Mouse (Mus musculus) erythroblast, embryonic 14.5 days (primary cell): ENCODE results near the gene Magi1.

Source experiments
- GATA1 ChIP-seq: IDR thresholded peaks from 2 replicates; pipeline ENCODE4 v1.6.1; 2012; ENCODE audit warnings: low read length, inconsistent platforms, mixed read lengths
- TAL1 ChIP-seq: IDR thresholded peaks from 3 replicates; pipeline ENCODE4 v1.6.1; 2012; ENCODE audit warnings: low read length, inconsistent platforms, mixed read lengths

GRCm38 (mm10) chr6:94300562-94300961 is 16.8 kb upstream of the Magi1 start:
- TF ChIP-seq GATA1 (no peak), TAL1 (no peak)
